Mouse (Mus musculus) heart, postnatal 0 days (tissue): ENCODE results near the gene Trmo. TPM values are rescaled to one million over a fixed set of nuclear protein-coding genes. Genes with fewer than 3 reads are reported as not detected.

Experiments
- ATAC-seq: fragments of 200-750 bp; cut with Nextera tagmentation; 2 replicates; pipeline ENCODE4 v1.8.0; 2017; ENCODE audit warnings: low read depth, moderate number of reproducible peaks, moderate library complexity; ENCODE audit not compliant: insufficient read depth
- DNase-seq: peaks from one replicate; pipeline ENCODE4 v3.0.0-alpha.2; 2016; ENCODE audit warnings: low spot score
- H3K27ac ChIP-seq: fragments of 300-500 bp; sonication (generic); 2 replicates; pipeline ENCODE4 v1.5.1; 2014; ENCODE audit warnings: low read depth, mild to moderate bottlenecking
- H3K27me3 ChIP-seq: fragments of 300-500 bp; sonication (generic); 2 replicates; pipeline ENCODE4 v1.6.1; 2014; ENCODE audit warnings: low read length, mixed read lengths; ENCODE audit not compliant: control insufficient read depth, insufficient read depth
- H3K36me3 ChIP-seq: fragments of 300-500 bp; sonication (generic); replicated peaks from 2 replicates; pipeline ENCODE4 v1.6.1; 2014; ENCODE audit warnings: low read length, mixed read lengths; ENCODE audit not compliant: control insufficient read depth, insufficient read depth
- H3K4me1 ChIP-seq: fragments of 300-500 bp; sonication (generic); 2 replicates; pipeline ENCODE4 v1.6.1; 2014; ENCODE audit warnings: antibody characterized with exemption; ENCODE audit not compliant: control insufficient read depth, insufficient read depth
- H3K4me2 ChIP-seq: fragments of 300-500 bp; sonication (generic); 2 replicates; pipeline ENCODE4 v1.6.1; 2014; ENCODE audit warnings: low read depth, mild to moderate bottlenecking, low read length, moderate library complexity
- H3K4me3 ChIP-seq: fragments of 300-500 bp; sonication (generic); 2 replicates; pipeline ENCODE4 v1.5.1; 2014; ENCODE audit warnings: low read depth, low read length
- H3K9ac ChIP-seq: fragments of 300-500 bp; sonication (generic); replicated peaks from 2 replicates; pipeline ENCODE4 v1.6.1; 2014; ENCODE audit warnings: low read depth, low read length, mixed read lengths
- H3K9me3 ChIP-seq: fragments of 300-500 bp; sonication (generic); replicated peaks from 2 replicates; pipeline ENCODE4 v1.6.1; 2016; ENCODE audit warnings: low read length; ENCODE audit not compliant: control insufficient read depth
- CTCF ChIP-seq: IDR thresholded peaks from 2 replicates; pipeline ENCODE4 v1.5.1; 2016; ENCODE audit warnings: antibody characterized with exemption, control low read depth, low read depth
- EP300 ChIP-seq: IDR thresholded peaks from 2 replicates; pipeline ENCODE4 v1.6.1; 2016; ENCODE audit warnings: antibody characterized with exemption, low read depth
- WGBS: fragments of 180-500 bp; shearing (Covaris S2); extraction: QIAGEN DNeasy Blood & Tissue Kit; methylation state at CpG from one replicate; pipeline ENCODE4 v1.1.7; 2014; 5-methylcytosine and 5-hydroxymethylcytosine counted together
- polyA plus RNA-seq: library from polyadenylated mRNA; unstranded; fragments of >200 nt; fragmentation: Nextera tagmentation; extraction: Ambion mirVana; gene quantifications from 2 replicates; pipeline ENCODE4 v1.2.1, GENCODE M21; 2015
- total RNA-seq: library from RNA; depleted of rRNA; stranded (reverse); fragments of >200 nt; gene quantifications from 2 replicates; pipeline ENCODE4 v1.2.3, GENCODE M21; 2014; ENCODE audit warnings: low replicate concordance

Trmo gene
- total and polyA plus RNA-seq, 2 experiments from 2014 or later = 6.5 to 12.1 TPM

- 6% methylated on average over 41 of the region's 41 CpGs for WGBS
- TF ChIP-seq EP300 (no peak), CTCF (no peak)
- no peak for DNase-seq
- Histone ChIP-seq H3K4me3 (no peak overlapping the region), H3K4me2 (no peak overlapping the region), H3K9me3 (no peaks in the 10 kb centered on the region), H3K27ac (no peak overlapping the region), H3K36me3 (no peaks in the 10 kb centered on the region), H3K27me3 (peaks cover 100% of the 10 kb centered on the region), H3K4me1 (no peaks in the 10 kb centered on the region), H3K9ac (no peak overlapping the region)
- no peak for ATAC-seq
Measured at GRCm38 (mm10) chr4:46347580-46348515, 41.4 kb downstream of the Trmo start.

- H3K27ac ChIP-seq = no peak overlapping the region
- ATAC-seq (no peak), DNase-seq (no peak)
- H3K4me3 ChIP-seq = no peak overlapping the region
- H3K27me3 ChIP-seq = peaks cover 100% of the 10 kb centered on the region
- no peak for TF ChIP-seq EP300
- no peak for TF ChIP-seq CTCF
- H3K4me2 ChIP-seq = no peak overlapping the region
- H3K9ac ChIP-seq = no peak overlapping the region
- no peaks in the 10 kb centered on the region for H3K4me1 ChIP-seq
- H3K36me3 ChIP-seq = no peaks in the 10 kb centered on the region
- H3K9me3 ChIP-seq = no peaks in the 10 kb centered on the region
- 10% methylated on average over 4 of the region's 4 CpGs for WGBS
Measured at GRCm38 (mm10) chr4:46347141-46347540, 42.1 kb downstream of the Trmo start.

- TF ChIP-seq CTCF (no peak), EP300 (no peak)
- Histone ChIP-seq H3K4me2 (no peak overlapping the region), H3K27me3 (peaks cover 100% of the 10 kb centered on the region), H3K36me3 (no peaks in the 10 kb centered on the region), H3K4me1 (no peaks in the 10 kb centered on the region), H3K9ac (no peak overlapping the region), H3K27ac (no peak overlapping the region), H3K9me3 (no peaks in the 10 kb centered on the region), H3K4me3 (no peak overlapping the region)
- no peak for ATAC-seq
- no peak for DNase-seq
- 24% methylated on average over 6 of the region's 6 CpGs for WGBS
Measured at GRCm38 (mm10) chr4:46346221-46346620, 43.0 kb downstream of the Trmo start.

GRCm38 (mm10) chr4:46345773-46346100, 43.5 kb downstream of the Trmo start:
- WGBS = 23% methylated on average over 3 of the region's 3 CpGs
- Histone ChIP-seq H3K36me3 (no peaks in the 10 kb centered on the region), H3K4me3 (no peak overlapping the region), H3K4me2 (no peak overlapping the region), H3K4me1 (no peaks in the 10 kb centered on the region), H3K27ac (no peak overlapping the region), H3K9me3 (no peaks in the 10 kb centered on the region), H3K9ac (no peak overlapping the region), H3K27me3 (peaks cover 100% of the 10 kb centered on the region)
- ATAC-seq (no peak), DNase-seq (no peak)
- TF ChIP-seq EP300 (no peak), CTCF (no peak)

GRCm38 (mm10) chr4:46345056-46345772, 44.0 kb downstream of the Trmo start:
- H3K9me3 ChIP-seq = no peaks in the 10 kb centered on the region
- peak overlapping the region; percentile 43 for H3K4me3 ChIP-seq
- H3K27ac ChIP-seq = no peak overlapping the region
- H3K27me3 ChIP-seq = peaks cover 100% of the 10 kb centered on the region
- no peak overlapping the region for H3K9ac ChIP-seq
- no peaks in the 10 kb centered on the region for H3K4me1 ChIP-seq
- TF ChIP-seq CTCF (no peak), EP300 (no peak)
- H3K4me2 ChIP-seq = peak overlapping the region; percentile 49
- DNase-seq (no peak), ATAC-seq (no peak)
- WGBS = 4% methylated on average over 59 of the region's 67 CpGs
- no peaks in the 10 kb centered on the region for H3K36me3 ChIP-seq
